Mouse (Mus musculus) cerebellum, adult 11-12 months (tissue): Measurements from ENCODE around the gene Sdf2.

ENCODE experiments used
- DNase-seq: peaks from one replicate; pipeline ENCODE4 v3.0.0; 2022

Gene Sdf2

GRCm38 (mm10) chr11:78245627-78246317, at the start of gene Sdf2, which contains the start of gene Supt6:
Gene Sdf2 (plus strand): TSS chr11:78245746.
Gene Supt6 (minus strand): TSS chr11:78245987.
- DNase-seq: peak; percentile 75

- no peak for DNase-seq
Observed at GRCm38 (mm10) chr11:78202372-78202771, 43.2 kb upstream of the Sdf2 start.

GRCm38 (mm10) chr11:78204287-78204686, 41.3 kb upstream of the Sdf2 start:
- no peak for DNase-seq

- no peak for DNase-seq
Observed at GRCm38 (mm10) chr11:78205361-78206206, 40.0 kb upstream of the Sdf2 start.

GRCm38 (mm10) chr11:78207190-78207589, 38.4 kb upstream of the Sdf2 start:
- DNase-seq: no peak

- DNase-seq: no peak
Observed at GRCm38 (mm10) chr11:78209886-78210285, 35.7 kb upstream of the Sdf2 start.

GRCm38 (mm10) chr11:78210615-78211014, 34.9 kb upstream of the Sdf2 start:
- no peak for DNase-seq

- no peak for DNase-seq
Observed at GRCm38 (mm10) chr11:78211513-78211912, 34.0 kb upstream of the Sdf2 start.

GRCm38 (mm10) chr11:78213086-78213817, 32.3 kb upstream of the Sdf2 start:
- DNase-seq: no peak

GRCm38 (mm10) chr11:78215709-78216317, 29.7 kb upstream of the Sdf2 start:
- DNase-seq: peak; percentile 20

GRCm38 (mm10) chr11:78223586-78223985, 22.0 kb upstream of the Sdf2 start:
- no peak for DNase-seq

- no peak for DNase-seq
Observed at GRCm38 (mm10) chr11:78231518-78231917, 14.0 kb upstream of the Sdf2 start.

GRCm38 (mm10) chr11:78240193-78240857, 5.2 kb upstream of the Sdf2 start:
- no peak for DNase-seq

- no peak for DNase-seq
Observed at GRCm38 (mm10) chr11:78245261-78245626, 302 bp upstream of the Sdf2 start.

GRCm38 (mm10) chr11:78246318-78247011, 919 bp downstream of the Sdf2 start:
- DNase-seq: no peak

- DNase-seq: no peak
Observed at GRCm38 (mm10) chr11:78247012-78247348, 1.4 kb downstream of the Sdf2 start.

- DNase-seq: no peak
Observed at GRCm38 (mm10) chr11:78247727-78248140, 2.2 kb downstream of the Sdf2 start.

- no peak for DNase-seq
Observed at GRCm38 (mm10) chr11:78256618-78257017, 11.1 kb downstream of the Sdf2 start.

GRCm38 (mm10) chr11:78260489-78261258, 15.1 kb downstream of the Sdf2 start:
- DNase-seq: no peak

- peak; percentile 94 for DNase-seq
Observed at GRCm38 (mm10) chr11:78261380-78262352, 16.1 kb downstream of the Sdf2 start, which contains the start of gene 2610507B11Rik. Gene 2610507B11Rik (plus strand): TSS chr11:78261752.
